Mouse (Mus musculus) CH12.LX (cell line): Measurements from ENCODE around the gene Myom3.

Experiments used
- CTCF ChIP-seq, 2 experiments: IDR thresholded peaks in 1 of 2; conservative IDR thresholded peaks in 1 of 2; 2 replicates each; pipeline ENCODE4 v1.5.1; 2011 to 2012; ENCODE audit warnings: low read depth in 2 of 2, low read length in 2 of 2, improper control_type of control experiment in 1 of 2, inconsistent platforms in 1 of 2, mild to moderate bottlenecking in 1 of 2, moderate library complexity in 1 of 2
- MAZ ChIP-seq: IDR thresholded peaks from 2 replicates; pipeline ENCODE4 v1.6.1; 2012; ENCODE audit warnings: low read depth, mild to moderate bottlenecking, inconsistent platforms, low read length, improper control_type of control experiment, moderate library complexity
- POLR2A ChIP-seq: IDR thresholded peaks from 2 replicates; pipeline ENCODE4 v1.6.1; 2011; ENCODE audit warnings: low read depth, mild to moderate bottlenecking, improper control_type of control experiment, low read length

GRCm38 (mm10) chr4:135838925-135839292 lies 79.4 kb downstream of the Myom3 start:
- TF ChIP-seq POLR2A (no peak), MAZ (no peak), CTCF (conservative IDR thresholded peaks at IDR 0.05 in 1 of 2, IDR thresholded peaks at IDR 0.05 in 1 of 2; ENCODE audit: low read depth in 2 of 2, low read length in 2 of 2) (no peak)
